Mouse (Mus musculus) liver, embryonic 15.5 days (tissue): Measurements from ENCODE around the gene Mboat2. TPM values are rescaled to one million over a fixed set of nuclear protein-coding genes. Genes with fewer than 3 reads are reported as not detected.

ENCODE experiments used
- ATAC-seq: fragments of 200-750 bp; cut with Nextera tagmentation; 2 replicates; pipeline ENCODE4 v1.8.0; 2017; ENCODE audit warnings: moderate number of reproducible peaks, mild to moderate bottlenecking, moderate library complexity; ENCODE audit not compliant: insufficient read depth
- H3K27ac ChIP-seq: fragments of 300-500 bp; sonication (generic); replicated peaks from 2 replicates; pipeline ENCODE4 v1.5.1; 2015; ENCODE audit warnings: mild to moderate bottlenecking, inconsistent platforms
- H3K27me3 ChIP-seq: fragments of 300-500 bp; sonication (generic); 2 replicates; pipeline ENCODE4 v1.6.1; 2015; ENCODE audit warnings: mild to moderate bottlenecking, inconsistent platforms
- H3K36me3 ChIP-seq: fragments of 300-500 bp; sonication (generic); replicated peaks from 2 replicates; pipeline ENCODE4 v1.6.1; 2015; ENCODE audit warnings: moderate library complexity, mild to moderate bottlenecking, inconsistent platforms
- H3K4me1 ChIP-seq: fragments of 300-500 bp; sonication (generic); replicated peaks from 2 replicates; pipeline ENCODE4 v1.6.1; 2015; ENCODE audit warnings: inconsistent platforms
- H3K4me2 ChIP-seq: fragments of 300-500 bp; sonication (generic); 2 replicates; pipeline ENCODE4 v1.6.1; 2015; ENCODE audit warnings: moderate library complexity, mild to moderate bottlenecking, inconsistent platforms
- H3K4me3 ChIP-seq: fragments of 300-500 bp; sonication (generic); replicated peaks from 2 replicates; pipeline ENCODE4 v1.5.1; 2015; ENCODE audit warnings: mild to moderate bottlenecking, inconsistent platforms
- H3K9ac ChIP-seq: fragments of 300-500 bp; sonication (generic); 2 replicates; pipeline ENCODE4 v1.6.1; 2015; ENCODE audit warnings: moderate library complexity, mild to moderate bottlenecking, inconsistent platforms
- H3K9me3 ChIP-seq: fragments of 300-500 bp; sonication (generic); replicated peaks from 2 replicates; pipeline ENCODE4 v1.6.1; 2016; ENCODE audit warnings: inconsistent platforms
- WGBS: fragments of 180-500 bp; shearing (Covaris S2); methylation state at CpG from one replicate; pipeline ENCODE4 v1.1.7; 2015; ENCODE audit warnings: mixed read lengths; ENCODE audit not compliant: insufficient replicate concordance; 5-methylcytosine and 5-hydroxymethylcytosine counted together
- polyA plus RNA-seq: library from polyadenylated mRNA; unstranded; fragments of >200 nt; fragmentation: Nextera tagmentation; extraction: Ambion mirVana; gene quantifications from 2 replicates; pipeline ENCODE4 v1.2.1, GENCODE M21; 2015

The Mboat2 gene
- polyA plus RNA-seq, 1 experiment from 2014 or later = 4.3 TPM

DNA sequence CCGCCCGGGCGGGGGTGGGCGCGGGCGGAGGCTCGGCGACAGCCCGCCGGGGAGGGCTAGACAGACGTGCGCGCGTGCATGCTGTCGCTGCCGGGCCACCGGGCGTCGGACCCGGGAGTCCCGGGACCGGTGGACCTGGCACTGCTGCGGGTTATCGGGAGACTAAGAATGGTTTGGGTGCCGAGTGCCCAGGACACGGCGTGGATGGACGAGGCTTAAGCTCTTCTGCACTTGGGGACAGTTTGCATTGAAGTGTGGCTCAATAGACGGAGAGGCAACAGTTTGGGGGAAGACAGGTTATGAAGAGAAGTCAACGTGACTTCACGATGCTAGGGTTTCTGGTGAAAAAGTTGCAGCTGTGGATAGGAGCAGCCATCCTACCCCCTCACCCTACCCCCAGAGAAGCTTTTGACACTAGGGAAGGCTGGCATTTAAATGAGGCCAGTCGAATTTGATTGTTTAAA is 1.3 kb downstream of the Mboat2 start:
- WGBS = under 1% methylated on average over 32 of the region's 32 CpGs
- no peak for ATAC-seq
- no peaks in the 10 kb centered on the region for H3K9me3 ChIP-seq
- H3K4me2 ChIP-seq = peak overlapping the region; percentile 100
- peak overlapping the region; percentile 78 for H3K4me3 ChIP-seq
- H3K27ac ChIP-seq = 0 out of 2 replicates have a peak overlapping the region, but pooled peaks have one; percentile 62
- peaks cover 44% of the 10 kb centered on the region for H3K27me3 ChIP-seq
- peak overlapping the region; percentile 79 for H3K9ac ChIP-seq
- H3K36me3 ChIP-seq = no peaks in the 10 kb centered on the region
- H3K4me1 ChIP-seq = peaks cover 29% of the 10 kb centered on the region

GRCm38 (mm10) chr12:24832438-24832837 is 1.8 kb downstream of the Mboat2 start:
- WGBS = 40% methylated on average over 2 of the region's 2 CpGs

DNA sequence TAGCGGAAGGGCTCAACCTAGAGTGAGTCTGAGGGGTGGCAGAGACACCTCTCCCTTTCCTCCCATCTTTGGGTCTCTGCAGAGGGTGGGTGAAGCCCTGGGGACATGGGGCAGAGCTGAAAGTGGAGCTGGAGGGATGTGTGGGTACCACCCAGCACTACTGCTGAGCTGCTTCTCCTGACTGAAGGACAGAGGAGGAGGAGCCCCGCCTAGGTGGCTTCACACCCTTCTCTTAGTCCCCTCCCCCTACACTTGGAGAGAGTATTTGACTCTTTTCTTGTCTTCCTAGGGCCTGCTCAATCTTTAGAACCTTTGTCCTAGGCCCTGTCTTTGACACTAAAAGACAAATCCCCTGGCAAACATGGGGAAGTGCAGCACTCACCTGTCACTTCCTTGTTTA is 7.3 kb downstream of the Mboat2 start:
- peaks cover 14% of the 10 kb centered on the region for H3K4me1 ChIP-seq
- H3K4me2 ChIP-seq = no peak overlapping the region
- no peak overlapping the region for H3K9ac ChIP-seq
- no peak overlapping the region for H3K27ac ChIP-seq
- H3K27me3 ChIP-seq = peaks cover 10% of the 10 kb centered on the region
- ATAC-seq = no peak
- no peaks in the 10 kb centered on the region for H3K36me3 ChIP-seq
- 56% methylated on average over 2 of the region's 2 CpGs for WGBS
- no peaks in the 10 kb centered on the region for H3K9me3 ChIP-seq
- no peak overlapping the region for H3K4me3 ChIP-seq

More at GRCm38 (mm10) chr12:24832438-24832837, 1.8 kb downstream of the Mboat2 start:
- H3K4me3 ChIP-seq = peak overlapping the region; percentile 78
- H3K9ac ChIP-seq = peak overlapping the region; percentile 79
- H3K36me3 ChIP-seq = no peaks in the 10 kb centered on the region
- H3K27ac ChIP-seq = no peak overlapping the region
- H3K4me2 ChIP-seq = peak overlapping the region; percentile 100
- peaks cover 44% of the 10 kb centered on the region for H3K27me3 ChIP-seq
- H3K9me3 ChIP-seq = no peaks in the 10 kb centered on the region
- no peak for ATAC-seq
- H3K4me1 ChIP-seq = peaks cover 29% of the 10 kb centered on the region

- H3K27me3 ChIP-seq = no peaks in the 10 kb centered on the region
- 66% methylated on average over 9 of the region's 9 CpGs for WGBS
- H3K27ac ChIP-seq = no peak overlapping the region
- H3K9me3 ChIP-seq = no peaks in the 10 kb centered on the region
- H3K4me3 ChIP-seq = no peak overlapping the region
- no peak overlapping the region for H3K4me2 ChIP-seq
- no peak for ATAC-seq
- H3K36me3 ChIP-seq = no peaks in the 10 kb centered on the region
- H3K4me1 ChIP-seq = peaks cover 19% of the 10 kb centered on the region
- no peak overlapping the region for H3K9ac ChIP-seq
These were observed 10.6 kb downstream of the Mboat2 start for GRCm38 (mm10) chr12:24841115-24841879.

GRCm38 (mm10) chr12:24842299-24842910 is 11.7 kb downstream of the Mboat2 start:
- no peaks in the 10 kb centered on the region for H3K27me3 ChIP-seq
- H3K4me1 ChIP-seq = peaks cover 21% of the 10 kb centered on the region
- no peak overlapping the region for H3K9ac ChIP-seq
- H3K27ac ChIP-seq = no peak overlapping the region
- H3K4me2 ChIP-seq = no peak overlapping the region
- WGBS = 76% methylated on average over 11 of the region's 11 CpGs
- H3K36me3 ChIP-seq = no peaks in the 10 kb centered on the region
- H3K4me3 ChIP-seq = no peak overlapping the region
- H3K9me3 ChIP-seq = no peaks in the 10 kb centered on the region
- ATAC-seq = no peak

GRCm38 (mm10) chr12:24843395-24844072 is 12.9 kb downstream of the Mboat2 start:
- Histone ChIP-seq H3K4me1 (peaks cover 13% of the 10 kb centered on the region), H3K36me3 (no peaks in the 10 kb centered on the region), H3K9ac (no peak overlapping the region), H3K4me3 (no peak overlapping the region), H3K27me3 (no peaks in the 10 kb centered on the region), H3K9me3 (no peaks in the 10 kb centered on the region), H3K4me2 (no peak overlapping the region), H3K27ac (no peak overlapping the region)
- WGBS = 43% methylated on average over 7 of the region's 7 CpGs
- no peak for ATAC-seq

- no peak overlapping the region for H3K4me2 ChIP-seq
- no peak overlapping the region for H3K27ac ChIP-seq
- H3K4me1 ChIP-seq = peaks cover 13% of the 10 kb centered on the region
- H3K36me3 ChIP-seq = no peaks in the 10 kb centered on the region
- no peaks in the 10 kb centered on the region for H3K27me3 ChIP-seq
- no peaks in the 10 kb centered on the region for H3K9me3 ChIP-seq
- H3K9ac ChIP-seq = no peak overlapping the region
- ATAC-seq = no peak
- H3K4me3 ChIP-seq = no peak overlapping the region
- WGBS = 49% methylated on average over 4 of the region's 4 CpGs
These were observed 14.7 kb downstream of the Mboat2 start for GRCm38 (mm10) chr12:24845344-24845743.

GRCm38 (mm10) chr12:24848107-24848506 is 17.4 kb downstream of the Mboat2 start:
- 68% methylated on average over 5 of the region's 5 CpGs for WGBS
- peaks cover 13% of the 10 kb centered on the region for H3K4me1 ChIP-seq
- no peak overlapping the region for H3K27ac ChIP-seq
- no peak overlapping the region for H3K9ac ChIP-seq
- no peaks in the 10 kb centered on the region for H3K36me3 ChIP-seq
- no peaks in the 10 kb centered on the region for H3K27me3 ChIP-seq
- H3K4me3 ChIP-seq = no peak overlapping the region
- ATAC-seq = no peak
- H3K4me2 ChIP-seq = no peak overlapping the region
- no peaks in the 10 kb centered on the region for H3K9me3 ChIP-seq

DNA sequence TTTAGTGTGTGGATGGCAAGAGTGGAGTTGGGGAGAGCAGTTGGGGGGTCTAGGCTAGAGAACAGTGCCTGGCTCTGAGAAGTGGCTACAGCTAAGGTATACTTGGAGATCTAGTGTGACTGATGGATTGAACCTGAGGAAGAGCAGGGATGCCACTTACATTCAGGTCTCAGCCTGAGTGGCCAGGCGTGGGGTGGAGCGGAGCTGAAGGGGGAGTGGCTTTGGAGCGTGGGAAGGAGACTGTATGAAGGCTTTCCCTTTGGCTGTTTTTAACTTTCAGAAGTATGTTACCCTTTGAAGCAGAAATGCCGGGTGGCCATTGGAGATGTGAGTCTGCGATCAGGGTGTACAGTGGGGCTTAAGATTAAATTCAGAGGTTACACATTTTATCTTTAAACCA is 26.7 kb downstream of the Mboat2 start:
- H3K4me2 ChIP-seq = no peak overlapping the region
- no peak overlapping the region for H3K9ac ChIP-seq
- H3K4me1 ChIP-seq = peaks cover 9% of the 10 kb centered on the region
- no peak overlapping the region for H3K27ac ChIP-seq
- H3K36me3 ChIP-seq = no peaks in the 10 kb centered on the region
- H3K27me3 ChIP-seq = no peaks in the 10 kb centered on the region
- WGBS = 63% methylated on average over 5 of the region's 5 CpGs
- no peak for ATAC-seq
- H3K4me3 ChIP-seq = no peak overlapping the region
- H3K9me3 ChIP-seq = no peaks in the 10 kb centered on the region

GRCm38 (mm10) chr12:24859357-24859756 is 28.7 kb downstream of the Mboat2 start:
- no peak for ATAC-seq
- no peaks in the 10 kb centered on the region for H3K27me3 ChIP-seq
- no peak overlapping the region for H3K4me2 ChIP-seq
- no peaks in the 10 kb centered on the region for H3K9me3 ChIP-seq
- no peak overlapping the region for H3K27ac ChIP-seq
- WGBS = 76% methylated on average over 7 of the region's 7 CpGs
- H3K4me3 ChIP-seq = no peak overlapping the region
- H3K4me1 ChIP-seq = peaks cover 9% of the 10 kb centered on the region
- H3K36me3 ChIP-seq = no peaks in the 10 kb centered on the region
- no peak overlapping the region for H3K9ac ChIP-seq

DNA sequence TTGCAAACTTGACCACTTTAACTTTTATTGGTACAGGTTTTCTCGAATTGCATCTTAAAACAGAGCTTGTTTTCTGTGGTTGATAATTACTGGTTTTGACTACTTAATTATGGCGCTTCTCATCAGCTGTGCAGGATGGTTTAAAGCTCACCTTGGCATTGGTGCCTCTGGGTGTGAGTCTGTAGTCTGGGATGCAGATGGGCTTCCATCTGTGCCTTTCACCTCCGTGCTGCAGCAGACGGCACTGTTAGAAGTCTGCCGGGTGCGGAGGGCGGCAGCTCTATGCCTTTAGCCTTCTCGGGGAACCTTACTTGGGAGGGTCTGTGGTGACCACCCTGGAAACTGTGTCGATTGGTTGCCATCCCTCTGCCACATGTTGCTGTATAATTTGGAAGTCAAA is 29.8 kb downstream of the Mboat2 start:
- H3K27ac ChIP-seq = no peak overlapping the region
- WGBS = 77% methylated on average over 9 of the region's 9 CpGs
- no peak overlapping the region for H3K4me3 ChIP-seq
- H3K9ac ChIP-seq = no peak overlapping the region
- ATAC-seq = no peak
- no peaks in the 10 kb centered on the region for H3K36me3 ChIP-seq
- peaks cover 9% of the 10 kb centered on the region for H3K4me1 ChIP-seq
- H3K4me2 ChIP-seq = no peak overlapping the region
- no peaks in the 10 kb centered on the region; the same call in 1 of the 2 replicates for H3K27me3 ChIP-seq
- no peaks in the 10 kb centered on the region for H3K9me3 ChIP-seq
